In the genomic region with DNA sequence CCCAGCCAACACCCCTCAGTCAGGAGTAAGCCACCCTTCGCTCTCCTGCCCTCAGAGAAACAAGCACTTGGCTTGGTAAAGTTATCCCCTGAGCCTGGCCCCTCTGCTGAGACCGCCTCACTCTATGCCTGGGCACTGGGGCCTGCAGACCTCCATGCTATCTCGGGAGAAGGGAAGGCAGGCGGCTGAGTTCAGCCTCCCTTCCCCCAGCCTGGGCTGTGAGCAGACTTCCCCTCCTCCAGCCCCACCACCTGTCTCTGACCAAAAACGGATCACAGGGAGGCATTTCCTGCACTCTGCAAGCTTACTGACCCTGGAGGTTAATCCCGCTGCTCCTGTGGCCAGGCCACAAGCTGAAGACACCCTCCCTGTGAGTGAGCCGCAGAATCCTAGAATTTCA, we compare ENCODE assay signal across 8 mouse cellular contexts.
DNase-seq lines count a peak whose midpoint lies in the region; ATAC-seq and TF ChIP-seq lines count a peak whose summit lies in the region.

No protein-coding gene starts in this region.

- H3K4me3 ChIP-seq in heart, embryonic 11.5 days (ENCODE audit: low read depth, low read length) = no peak overlapping the region
- H3K4me3 ChIP-seq in cerebellum, adult 2 months (replicated peaks; ENCODE audit: insufficient read depth, low read depth, low read length) = no peak overlapping the region
- no peak overlapping the region for H3K4me3 ChIP-seq in midbrain, embryonic 12.5 days

- WGBS in heart, embryonic 11.5 days (ENCODE audit: insufficient replicate concordance) = 11% methylated on average over 7 of the region's 7 CpGs
- 20% methylated on average over 7 of the region's 7 CpGs for WGBS in cerebellum, adult 2 months
- 9% methylated on average over 7 of the region's 7 CpGs for WGBS in midbrain, embryonic 12.5 days

- H3K4me2 ChIP-seq in heart, embryonic 11.5 days = peak overlapping the region; percentile 44
- no peak overlapping the region for H3K4me2 ChIP-seq in midbrain, embryonic 12.5 days (replicated peaks)

- intact Hi-C loops in heart, postnatal 36 days (cut with DNase I) = loop anchor here (2.0 kb wide), 1 partner anchor 27 kb away; no protein-coding TSS in a partner anchor
- intact Hi-C loops in heart, postnatal 10 days (cut with DNase I) = loop anchor here (2.0 to 5.0 kb wide), 2 partner anchors 23 to 34 kb away; no protein-coding TSS in a partner anchor
- intact Hi-C loops in left cerebral cortex, postnatal 36 days (cut with DNase I) = no loop called here

- no peaks in the 10 kb centered on the region for H3K27me3 ChIP-seq in heart, embryonic 11.5 days (ENCODE audit: control insufficient read depth, insufficient read depth, low read length)
- no peaks in the 10 kb centered on the region for H3K27me3 ChIP-seq in cerebellum, adult 2 months (ENCODE audit: control insufficient read depth, insufficient read depth, low read length)
- H3K27me3 ChIP-seq in midbrain, embryonic 12.5 days = no peaks in the 10 kb centered on the region

- H3K4me1 ChIP-seq in heart, embryonic 11.5 days (ENCODE audit: control insufficient read depth, insufficient read depth, low read length) = peaks cover 43% of the 10 kb centered on the region
- peaks cover 75% of the 10 kb centered on the region for H3K4me1 ChIP-seq in cerebellum, adult 2 months (ENCODE audit: control insufficient read depth, insufficient read depth, low read length)
- H3K4me1 ChIP-seq in midbrain, embryonic 12.5 days = peaks cover 23% of the 10 kb centered on the region

- H3K27ac ChIP-seq in heart, embryonic 11.5 days (ENCODE audit: low read depth, low read length) = peak overlapping the region; percentile 95
- peak overlapping the region; percentile 89 for H3K27ac ChIP-seq in cerebellum, adult 2 months (ENCODE audit: insufficient read depth, low read length)
- H3K27ac ChIP-seq in midbrain, embryonic 12.5 days (replicated peaks) = no peak overlapping the region

- no peaks in the 10 kb centered on the region for H3K9me3 ChIP-seq in heart, embryonic 11.5 days (replicated peaks; ENCODE audit: control insufficient read depth, low read length)
- no peaks in the 10 kb centered on the region for H3K9me3 ChIP-seq in midbrain, embryonic 12.5 days

- TF ChIP-seq POLR2A in cerebellum, adult 2 months (IDR thresholded peaks at IDR 0.05; ENCODE audit: borderline replicate concordance, insufficient read depth, low read length) = no peak

- no peaks in the 10 kb centered on the region for H3K36me3 ChIP-seq in heart, embryonic 11.5 days (ENCODE audit: control insufficient read depth, insufficient read depth, low read length)
- no peaks in the 10 kb centered on the region for H3K36me3 ChIP-seq in midbrain, embryonic 12.5 days

- TF ChIP-seq CTCF in cerebellum, adult 2 months (IDR thresholded peaks at IDR 0.05; ENCODE audit: borderline replicate concordance, insufficient read depth, low read depth, low read length) = no peak

- H3K9ac ChIP-seq in heart, embryonic 11.5 days (ENCODE audit: low read depth, low read length) = peak overlapping the region; percentile 65; the same call in 1 of the 2 replicates
- no peak overlapping the region for H3K9ac ChIP-seq in midbrain, embryonic 12.5 days (replicated peaks)

- no peak for DNase-seq in heart, postnatal 36 days
- DNase-seq in cerebellum, adult 2 months = peak; percentile 76 to 81
- peak; percentile 49 to 52 for DNase-seq in heart, postnatal 10 days
- DNase-seq in lung, postnatal 25 days (ENCODE audit: low spot score) = no peak
- DNase-seq in spleen, adult 18-20 months = no peak
- DNase-seq in left cerebral cortex, postnatal 36 days (ENCODE audit: low spot score in 2 of 2) = no peak

- ATAC-seq in heart, embryonic 11.5 days (replicated peaks; ENCODE audit: insufficient number of reproducible peaks, low FRiP score, low TSS enrichment) = peak; percentile 67
- ATAC-seq in midbrain, embryonic 12.5 days (ENCODE audit: low FRiP score, low read depth) = peak; percentile 55

Comparison
In these comparisons a context has a peak if more than half of its experiments do, and no peak if none do; other contexts are left out.
1. DNase-seq: peak in cerebellum, adult 2 months (2 of 2) and heart, postnatal 10 days (2 of 2); none in heart, postnatal 36 days (0 of 2), lung, postnatal 25 days (single experiment), spleen, adult 18-20 months (0 of 2) and left cerebral cortex, postnatal 36 days (0 of 2).